ENCODE assay signal across 8 mouse cellular contexts in genomic region chr11:101986913-101987312, GRCm38 (mm10). TPM values are rescaled to one million over a fixed set of nuclear protein-coding genes. Genes with fewer than 3 reads are reported as not detected.
DNase-seq lines count a peak whose midpoint lies in the region; ATAC-seq and TF ChIP-seq lines count a peak whose summit lies in the region.

Gene Dusp3 (minus strand): TSS chr11:101987013.

- no peak within 1 kb of the TSS for H3K4me2 ChIP-seq in kidney, embryonic 14.5 days (replicated peaks; ENCODE audit: low read depth, low read length)

- peaks cover 16% of the 10 kb centered on the region; the same call in 1 of the 2 replicates for H3K4me1 ChIP-seq in kidney, embryonic 14.5 days (ENCODE audit: control insufficient read depth, insufficient read depth, low read length)
- peaks cover 27% of the 10 kb centered on the region for H3K4me1 ChIP-seq in heart, embryonic 10.5 days
- H3K4me1 ChIP-seq in small intestine, adult 2 months (ENCODE audit: control insufficient read depth, insufficient read depth, insufficient read length, low read length), result peaks cover 15% of the 10 kb centered on the region

- no peak for ATAC-seq in kidney, embryonic 14.5 days (ENCODE audit: low FRiP score, low TSS enrichment)

- WGBS in kidney, embryonic 14.5 days, result 91% methylated on average over 3 of the region's 3 CpGs
- WGBS in heart, embryonic 10.5 days, result 80% methylated on average over 3 of the region's 3 CpGs
- 57% methylated on average over 3 of the region's 3 CpGs for WGBS in small intestine, adult 2 months

- H3K36me3 ChIP-seq in kidney, embryonic 14.5 days (ENCODE audit: control insufficient read depth, insufficient read depth, low read length), result no peaks in the 10 kb centered on the region
- peaks cover under 1% of the 10 kb centered on the region; the same call in 1 of the 2 replicates for H3K36me3 ChIP-seq in heart, embryonic 10.5 days
- H3K36me3 ChIP-seq in small intestine, adult 2 months (ENCODE audit: control insufficient read depth, insufficient read depth, low read length), result no peaks in the 10 kb centered on the region

- H3K9me3 ChIP-seq in kidney, embryonic 14.5 days (ENCODE audit: control insufficient read depth, low read length), result no peaks in the 10 kb centered on the region
- no peaks in the 10 kb centered on the region for H3K9me3 ChIP-seq in heart, embryonic 10.5 days

- no peak for DNase-seq in kidney, adult 8-10 months
- no peak for DNase-seq in adrenal gland, postnatal 14 days
- no peak for DNase-seq in heart, embryonic 10.5 days (ENCODE audit: low spot score)
- DNase-seq in left cerebral cortex, adult 8-10 months (ENCODE audit: low spot score in 2 of 2), result no peak
- DNase-seq in frontal cortex, postnatal 36 days (ENCODE audit: low spot score in 2 of 2), result no peak
- DNase-seq in yolk sac, embryonic 10.5 days (ENCODE audit: low spot score), result no peak

- TF ChIP-seq POLR2A in small intestine, adult 2 months (IDR thresholded peaks at IDR 0.05; ENCODE audit: low read depth, low read length), result no peak

- no peak for TF ChIP-seq CTCF in small intestine, adult 2 months (IDR thresholded peaks at IDR 0.05; ENCODE audit: extremely low read depth, insufficient read length, insufficient replicate concordance, low read depth, low read length)

- H3K27me3 ChIP-seq in kidney, embryonic 14.5 days (ENCODE audit: control insufficient read depth, insufficient read depth, low read length), result peaks cover 8% of the 10 kb centered on the region; the same call in 1 of the 2 replicates
- H3K27me3 ChIP-seq in heart, embryonic 10.5 days (ENCODE audit: insufficient read depth, poor library complexity, severe bottlenecking), result peaks cover 22% of the 10 kb centered on the region
- H3K27me3 ChIP-seq in small intestine, adult 2 months (ENCODE audit: control insufficient read depth, insufficient read depth, low read length), result no peaks in the 10 kb centered on the region

- no peak within 1 kb of the TSS for H3K27ac ChIP-seq in kidney, embryonic 14.5 days (ENCODE audit: low read depth, low read length)
- no peak within 1 kb of the TSS for H3K27ac ChIP-seq in heart, embryonic 10.5 days
- no peak within 1 kb of the TSS for H3K27ac ChIP-seq in small intestine, adult 2 months (ENCODE audit: insufficient read depth, low read depth, low read length)

- H3K9ac ChIP-seq in kidney, embryonic 14.5 days (ENCODE audit: low read depth, low read length), result 0 out of 2 replicates have a peak within 1 kb of the TSS, but pooled peaks have one; percentile 2

- no peak within 1 kb of the TSS for H3K4me3 ChIP-seq in kidney, embryonic 14.5 days (ENCODE audit: low read length)
- H3K4me3 ChIP-seq in heart, embryonic 10.5 days, result no peak within 1 kb of the TSS
- H3K4me3 ChIP-seq in small intestine, adult 2 months (ENCODE audit: low read depth, low read length), result no peak within 1 kb of the TSS

RNA-seq across cellular contexts. Expression of gene Dusp3, which starts in this region (rescaled TPM):
- polyA plus RNA-seq in kidney, embryonic 14.5 days (2014; fragmentation: Nextera tagmentation; extraction: Ambion mirVana), result 23.3 and 25.3 TPM in 2 replicates
- 100 and 103 TPM in 2 replicates for total RNA-seq in adrenal gland, postnatal 14 days (2021)
- polyA plus RNA-seq in heart, embryonic 10.5 days (2016; fragmentation: Nextera tagmentation; extraction: Ambion mirVana), result 32.3 and 47.3 TPM in 2 replicates
- 100 to 1,000 TPM; 194 to 239 (median 216) TPM for total RNA-seq in left cerebral cortex, adult 8-10 months (2022)
- 27.9 and 28.0 TPM in 2 replicates for polyA plus RNA-seq in small intestine, adult 2 months (2012; rRNA removed)
